Comparison of ENCODE assay signal across 13 mouse cellular contexts in genomic region chr4:11895857-11896825, GRCm38 (mm10).
DNase-seq lines count a peak whose midpoint lies in the region; ATAC-seq lines count a peak whose summit lies in the region.
"Had no signal": no experiment of that assay in that cellular context is flagged by ENCODE, and none has a peak within 500 bp of the region (broad histone marks: within the 10 kb centered on the region; RNA-seq: fewer than 3 reads in every experiment).

No protein-coding gene starts in this region.

- H3K36me3 ChIP-seq in intestine, embryonic 14.5 days (ENCODE audit: control insufficient read depth, insufficient read depth, low read length) = no peaks in the 10 kb centered on the region
- H3K36me3 ChIP-seq in intestine, embryonic 16.5 days (ENCODE audit: control insufficient read depth, insufficient read depth, low read length) = no peaks in the 10 kb centered on the region
- no peaks in the 10 kb centered on the region for H3K36me3 ChIP-seq in lung, embryonic 16.5 days (ENCODE audit: control insufficient read depth, insufficient read depth, low read length)
- H3K36me3 ChIP-seq in midbrain, embryonic 14.5 days (ENCODE audit: control insufficient read depth, insufficient read depth, low read length) = no peaks in the 10 kb centered on the region
- H3K36me3 ChIP-seq: limb, embryonic 13.5 days; stomach, embryonic 15.5 days had no signal

- H3K9ac ChIP-seq in intestine, embryonic 14.5 days (ENCODE audit: low read length) = no peak overlapping the region
- no peak overlapping the region for H3K9ac ChIP-seq in intestine, embryonic 16.5 days (ENCODE audit: low read depth, low read length)
- no peak overlapping the region for H3K9ac ChIP-seq in lung, embryonic 16.5 days (ENCODE audit: low read length)
- no peak overlapping the region for H3K9ac ChIP-seq in midbrain, embryonic 14.5 days (replicated peaks; ENCODE audit: low read length)
- H3K9ac ChIP-seq: limb, embryonic 13.5 days; stomach, embryonic 15.5 days had no signal

- 80% methylated on average over 6 of the region's 6 CpGs for WGBS in intestine, embryonic 14.5 days
- 72% methylated on average over 6 of the region's 6 CpGs for WGBS in intestine, embryonic 16.5 days
- WGBS in lung, embryonic 16.5 days = 60% methylated on average over 6 of the region's 6 CpGs
- 89% methylated on average over 6 of the region's 6 CpGs for WGBS in midbrain, embryonic 14.5 days

- no peak overlapping the region for H3K4me3 ChIP-seq in intestine, embryonic 14.5 days (ENCODE audit: low read depth, low read length)
- H3K4me3 ChIP-seq in intestine, embryonic 16.5 days (ENCODE audit: low read length) = no peak overlapping the region
- H3K4me3 ChIP-seq in brown adipose tissue, adult 24 weeks (ENCODE audit: insufficient read depth, low read depth, low read length) = no peak overlapping the region
- H3K4me3 ChIP-seq in lung, embryonic 16.5 days (ENCODE audit: low read length) = no peak overlapping the region
- no peak overlapping the region for H3K4me3 ChIP-seq in midbrain, embryonic 14.5 days (replicated peaks; ENCODE audit: low read depth, low read length)
- H3K4me3 ChIP-seq: limb, embryonic 13.5 days; stomach, embryonic 15.5 days had no signal

- H3K4me2 ChIP-seq in intestine, embryonic 14.5 days (ENCODE audit: low read length) = no peak overlapping the region
- H3K4me2 ChIP-seq in intestine, embryonic 16.5 days (ENCODE audit: low read depth, low read length) = no peak overlapping the region
- no peak overlapping the region for H3K4me2 ChIP-seq in lung, embryonic 16.5 days (ENCODE audit: low read depth, low read length)
- H3K4me2 ChIP-seq in midbrain, embryonic 14.5 days (ENCODE audit: low read length) = no peak overlapping the region
- H3K4me2 ChIP-seq: limb, embryonic 13.5 days; midbrain, embryonic 11.5 days; stomach, embryonic 15.5 days had no signal

- H3K4me1 ChIP-seq in intestine, embryonic 14.5 days (replicated peaks; ENCODE audit: control insufficient read depth, insufficient read depth, low read length) = no peaks in the 10 kb centered on the region
- H3K4me1 ChIP-seq in intestine, embryonic 16.5 days (ENCODE audit: control insufficient read depth, insufficient read depth, low read length) = no peaks in the 10 kb centered on the region; the same call in 1 of the 2 replicates
- H3K4me1 ChIP-seq in brown adipose tissue, adult 24 weeks (ENCODE audit: control insufficient read depth, insufficient read depth, insufficient read length, low read length) = peaks cover 13% of the 10 kb centered on the region
- H3K4me1 ChIP-seq in lung, embryonic 16.5 days (replicated peaks; ENCODE audit: control insufficient read depth, insufficient read depth, low read length) = peaks cover 6% of the 10 kb centered on the region; the same call in 1 of the 2 replicates
- H3K4me1 ChIP-seq in midbrain, embryonic 14.5 days (ENCODE audit: control insufficient read depth, insufficient read depth, low read length) = 0 out of 2 replicates have a peak, but pooled peaks cover 2% of the 10 kb centered on the region
- H3K4me1 ChIP-seq: limb, embryonic 13.5 days had no signal

- no peak overlapping the region for H3K27ac ChIP-seq in intestine, embryonic 14.5 days (ENCODE audit: low read depth)
- H3K27ac ChIP-seq in intestine, embryonic 16.5 days (ENCODE audit: low read length) = no peak overlapping the region
- H3K27ac ChIP-seq in brown adipose tissue, adult 24 weeks (replicated peaks; ENCODE audit: low read depth, low read length) = peak overlapping the region; percentile 66
- 0 out of 2 replicates have a peak overlapping the region, but pooled peaks have one; percentile 37 for H3K27ac ChIP-seq in lung, embryonic 16.5 days (ENCODE audit: low read length)
- H3K27ac ChIP-seq in midbrain, embryonic 14.5 days (replicated peaks; ENCODE audit: low read depth, low read length) = no peak overlapping the region
- H3K27ac ChIP-seq: limb, embryonic 13.5 days; stomach, embryonic 15.5 days had no signal

- no peak for ATAC-seq in intestine, embryonic 14.5 days (replicated peaks; ENCODE audit: low FRiP score, low TSS enrichment, low read depth)
- ATAC-seq in intestine, embryonic 16.5 days = no peak
- ATAC-seq in lung, embryonic 16.5 days (ENCODE audit: low read depth) = 0 out of 2 replicates have a peak, but pooled peaks have one; percentile 15
- no peak for ATAC-seq in midbrain, embryonic 14.5 days (ENCODE audit: low FRiP score, low TSS enrichment)

- DNase-seq in intestine, embryonic 14.5 days (ENCODE audit: low spot score) = peak; percentile 21
- DNase-seq in MEL-GATA-1-ER (ENCODE audit: extremely low read depth, low read depth) = peak; percentile 41
- DNase-seq in embryo, embryonic 10.5 days (ENCODE audit: low spot score) = no peak
- no peak for DNase-seq in midbrain, embryonic 14.5 days
- no peak for DNase-seq in retina, postnatal 1 day
- DNase-seq: cerebellum, postnatal 10 days had no signal

- H3K27me3 ChIP-seq in intestine, embryonic 14.5 days (replicated peaks; ENCODE audit: control insufficient read depth, insufficient read depth, low read length) = no peaks in the 10 kb centered on the region
- H3K27me3 ChIP-seq in intestine, embryonic 16.5 days (replicated peaks; ENCODE audit: control insufficient read depth, insufficient read depth, low read length) = no peaks in the 10 kb centered on the region
- H3K27me3 ChIP-seq in lung, embryonic 16.5 days (ENCODE audit: control insufficient read depth, insufficient read depth, low read depth, low read length) = no peaks in the 10 kb centered on the region
- H3K27me3 ChIP-seq in midbrain, embryonic 14.5 days (ENCODE audit: control insufficient read depth, insufficient read depth, low read length) = no peaks in the 10 kb centered on the region
- H3K27me3 ChIP-seq: CH12.LX; limb, embryonic 13.5 days; stomach, embryonic 15.5 days had no signal

- peaks cover 3% of the 10 kb centered on the region; the same call in 1 of the 2 replicates for H3K9me3 ChIP-seq in intestine, embryonic 14.5 days (ENCODE audit: control insufficient read depth, low read length)
- H3K9me3 ChIP-seq in intestine, embryonic 16.5 days (ENCODE audit: control insufficient read depth, low read length) = no peaks in the 10 kb centered on the region
- no peaks in the 10 kb centered on the region for H3K9me3 ChIP-seq in lung, embryonic 16.5 days (ENCODE audit: control insufficient read depth, low read length)
- H3K9me3 ChIP-seq in midbrain, embryonic 14.5 days (ENCODE audit: control insufficient read depth, low read length) = no peaks in the 10 kb centered on the region
- H3K9me3 ChIP-seq: limb, embryonic 13.5 days; stomach, embryonic 15.5 days had no signal

Comparison
In these comparisons a context has a peak if more than half of its experiments do, and no peak if none do; other contexts are left out.
1. DNase-seq: peak in intestine, embryonic 14.5 days (single experiment) and MEL-GATA-1-ER (single experiment); none in embryo, embryonic 10.5 days (single experiment), midbrain, embryonic 14.5 days (single experiment) and retina, postnatal 1 day (single experiment).
2. H3K27ac ChIP-seq: peak in brown adipose tissue, adult 24 weeks (single experiment) and lung, embryonic 16.5 days (single experiment); none in intestine, embryonic 14.5 days (single experiment), intestine, embryonic 16.5 days (single experiment) and midbrain, embryonic 14.5 days (single experiment).